Mouse (Mus musculus) forelimb bud, embryonic 11.5 days (tissue): ENCODE results near the gene Col5a1.

Experiments
- DNase-seq: peaks from one replicate; pipeline ENCODE4 v3.0.0-alpha.2; 2012; ENCODE audit warnings: low read depth, low spot score

The Col5a1 gene

GRCm38 (mm10) chr2:27969158-27969557 is 82.9 kb downstream of the Col5a1 start:
- DNase-seq: peak; percentile 37

DNA sequence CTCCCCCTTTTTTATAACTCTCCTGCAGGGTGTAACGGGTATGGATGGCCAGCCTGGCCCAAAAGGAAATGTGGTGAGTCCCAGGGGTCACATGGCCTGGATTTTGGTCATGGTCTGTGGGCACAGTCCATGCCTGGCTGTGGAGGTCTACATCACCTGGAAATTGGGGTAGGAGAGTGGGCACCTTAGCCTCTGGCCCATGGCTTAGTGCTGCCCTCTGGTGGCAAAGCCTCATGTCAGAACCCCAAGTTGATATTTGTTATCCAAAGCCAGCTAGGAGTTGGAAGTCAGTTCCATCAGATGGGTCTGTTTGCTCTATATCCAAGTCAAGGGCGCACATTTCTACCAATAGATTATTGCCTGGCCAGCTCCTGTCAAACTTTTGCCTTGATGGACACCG is 87.6 kb downstream of the Col5a1 start:
- DNase-seq: peak; percentile 69

GRCm38 (mm10) chr2:27975786-27976185 is 89.6 kb downstream of the Col5a1 start:
- DNase-seq: no peak

DNA sequence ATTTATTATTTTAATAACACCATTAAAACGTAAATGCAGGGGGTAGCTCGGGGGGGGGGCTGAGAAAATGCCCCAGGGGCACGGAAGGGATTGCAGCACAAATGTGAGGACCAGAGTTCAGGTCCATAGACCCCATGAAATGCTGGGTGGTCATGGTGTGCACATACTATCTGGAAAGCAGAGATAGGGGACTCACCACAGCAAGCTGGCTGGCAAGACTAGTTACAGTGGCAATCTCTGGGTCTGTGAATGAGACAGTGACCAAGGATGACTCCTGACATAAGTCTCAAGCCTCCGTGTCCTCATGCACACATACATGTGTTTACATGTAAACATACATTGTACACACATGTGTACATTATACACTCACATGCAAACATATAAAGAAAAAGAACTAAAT is 90.3 kb downstream of the Col5a1 start:
- no peak for DNase-seq

GRCm38 (mm10) chr2:27981066-27981465 is 94.8 kb downstream of the Col5a1 start:
- DNase-seq: no peak

DNA sequence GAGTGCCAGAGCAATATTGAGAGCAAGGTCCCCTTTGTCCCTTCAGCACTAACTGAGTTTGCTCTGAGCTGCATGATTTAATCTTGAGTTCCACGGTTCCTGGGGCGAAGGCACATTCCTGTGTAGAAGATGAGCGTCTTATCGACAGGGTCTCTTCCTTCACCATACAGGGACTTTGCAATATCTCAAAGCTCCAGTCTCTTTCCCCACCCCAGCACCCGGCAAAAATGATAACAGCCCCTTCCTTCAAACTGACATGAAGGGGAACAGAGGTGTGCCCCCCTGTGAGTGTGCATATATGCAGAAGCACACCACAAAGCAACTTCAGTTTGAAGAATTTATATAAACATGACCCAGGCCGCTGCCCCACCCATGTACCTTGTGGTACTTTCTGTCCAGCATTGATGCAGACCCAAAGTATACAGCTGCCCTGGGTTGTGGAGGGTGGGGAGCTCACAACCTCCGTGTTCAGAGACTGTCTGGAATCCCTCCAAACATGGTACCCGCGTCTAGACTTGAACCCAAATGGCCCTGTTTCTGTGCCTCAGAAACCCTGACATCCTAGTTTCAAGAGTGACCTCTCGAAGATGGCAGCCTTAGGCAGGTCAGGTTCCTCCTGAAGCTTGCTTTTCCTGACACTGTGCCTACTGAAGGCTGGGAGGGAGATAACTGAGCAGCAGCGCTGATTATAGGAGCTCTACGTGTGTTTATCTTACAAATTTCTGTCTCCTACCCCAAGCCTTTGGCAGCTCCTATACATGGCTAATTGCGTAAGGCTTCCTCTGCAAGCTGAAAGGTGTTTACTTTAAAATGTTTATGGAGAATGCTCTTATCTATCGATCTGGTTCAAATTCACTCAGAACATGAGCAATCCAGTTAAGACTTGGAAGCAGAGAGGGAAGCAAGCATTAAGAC is 95.7 kb downstream of the Col5a1 start:
- no peak for DNase-seq

DNA sequence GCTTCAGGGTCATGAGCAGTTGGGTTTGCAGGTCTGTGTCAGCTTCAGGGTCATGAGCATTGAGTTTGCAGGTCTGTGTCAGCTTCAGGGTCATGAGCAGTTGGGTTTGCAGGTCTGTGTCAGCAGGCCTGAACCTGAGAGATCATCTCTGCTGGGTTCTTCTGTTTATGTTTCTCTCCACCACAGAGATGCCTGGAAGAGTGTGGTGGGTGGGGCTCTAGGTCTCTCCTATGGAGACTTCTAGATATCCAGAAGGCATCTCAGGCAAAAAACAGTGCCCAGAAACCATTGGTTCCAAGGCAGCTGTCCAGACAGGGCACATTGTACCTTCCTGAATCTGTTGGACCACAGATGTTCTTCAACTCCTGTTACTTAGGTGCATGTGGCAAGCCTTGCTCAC is 96.9 kb downstream of the Col5a1 start:
- no peak for DNase-seq

DNA sequence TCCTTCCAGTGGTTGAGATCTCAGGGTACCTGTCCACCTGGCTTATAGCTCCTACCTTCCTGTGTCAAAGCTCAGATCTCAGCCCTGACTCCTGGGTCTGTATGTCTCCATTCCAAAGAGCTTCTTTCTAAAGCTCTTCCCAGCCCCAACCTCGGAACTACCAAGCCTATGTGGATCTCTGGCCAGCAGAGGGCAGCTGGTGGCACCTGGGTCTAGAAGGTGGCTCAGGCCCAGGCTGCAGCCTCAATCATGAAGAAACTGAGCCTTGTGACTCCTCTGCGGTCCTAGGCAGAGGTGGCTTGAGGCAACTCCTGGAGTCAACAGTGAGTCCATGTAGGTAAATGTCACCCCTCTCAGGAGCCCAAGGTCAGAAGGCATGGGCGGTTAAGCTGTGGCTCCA is 97.7 kb downstream of the Col5a1 start:
- no peak for DNase-seq

- DNase-seq: no peak
Observed at GRCm38 (mm10) chr2:27986751-27987150, 100.5 kb downstream of the Col5a1 start.

DNA sequence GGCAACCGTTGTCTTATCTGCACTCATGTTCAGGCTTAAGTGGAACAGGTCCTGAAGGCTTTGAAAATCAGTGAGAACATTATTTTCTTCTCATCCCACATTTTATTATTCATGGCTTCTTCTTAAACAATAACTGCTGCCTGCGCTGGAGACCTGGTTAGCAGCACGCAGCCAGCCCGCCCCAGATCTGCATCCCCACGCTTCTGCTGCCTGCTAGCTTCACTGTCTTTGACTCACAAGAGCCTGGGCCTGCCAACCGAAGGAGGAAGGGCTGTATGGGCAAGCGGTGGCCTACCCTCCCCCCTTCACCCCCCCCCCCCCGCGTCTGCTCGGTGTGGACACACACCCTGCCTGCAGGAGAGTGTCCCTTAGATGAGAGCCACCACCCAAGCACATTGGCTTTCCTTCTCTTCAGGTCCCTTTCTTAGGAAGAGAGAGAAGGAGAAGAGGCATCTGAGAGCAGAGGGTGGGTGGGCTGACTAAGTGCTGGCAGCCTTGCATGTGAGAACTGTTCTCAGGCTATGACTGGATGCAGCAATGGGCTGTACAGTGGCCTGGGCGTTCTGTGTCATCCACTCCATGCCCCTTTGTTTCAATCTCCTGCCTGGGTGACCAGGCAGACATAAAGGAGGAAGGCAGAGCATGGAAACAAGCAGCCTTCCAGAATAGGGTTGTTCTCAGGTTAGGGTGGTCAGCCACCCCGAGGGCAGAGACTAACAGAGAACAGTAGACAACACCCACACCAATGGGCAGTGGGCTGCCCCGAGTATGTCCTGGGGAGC is 104.4 kb downstream of the Col5a1 start:
- no peak for DNase-seq

DNA sequence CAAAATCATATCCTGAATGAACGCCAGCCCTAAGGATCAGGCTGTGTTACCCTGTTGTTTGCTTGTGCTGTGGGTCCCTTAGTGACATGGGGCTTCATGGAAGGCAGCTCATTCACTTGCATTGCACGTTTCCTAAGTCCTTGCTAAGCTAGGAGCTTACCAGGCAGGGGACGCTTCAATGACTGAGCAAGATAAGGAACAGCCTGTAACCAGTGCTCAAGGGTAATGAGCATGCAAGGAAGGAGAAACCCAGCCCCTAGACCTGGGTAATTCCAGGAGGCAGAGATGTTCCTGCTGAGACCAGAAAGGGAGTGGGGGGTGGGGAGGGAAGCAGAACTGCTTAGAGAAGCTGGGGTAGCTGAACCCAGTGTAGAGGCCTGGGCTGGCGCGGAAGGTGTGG is 107.2 kb downstream of the Col5a1 start:
- DNase-seq: no peak

- DNase-seq: no peak
Observed at GRCm38 (mm10) chr2:27999996-28000583, 113.9 kb downstream of the Col5a1 start.

GRCm38 (mm10) chr2:28000660-28001059 is 114.4 kb downstream of the Col5a1 start:
- no peak for DNase-seq

DNA sequence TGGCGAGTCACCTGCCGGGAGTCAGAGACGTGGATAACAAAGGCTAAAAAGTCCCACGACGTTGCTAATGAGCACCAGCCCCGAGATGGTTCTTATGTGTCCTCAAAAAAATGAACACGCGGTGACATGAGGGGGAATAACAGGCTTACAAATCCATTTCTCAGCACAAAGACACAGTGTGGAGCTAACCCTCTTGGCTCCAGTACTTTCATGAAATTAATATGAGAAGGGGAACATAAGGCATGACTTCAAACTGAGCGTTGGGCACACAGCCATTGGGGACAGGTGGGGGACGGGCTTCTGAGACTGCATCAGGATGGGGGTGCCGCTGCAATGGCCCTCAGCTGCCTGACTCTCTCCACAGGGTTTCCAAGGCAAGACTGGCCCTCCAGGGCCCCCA is 115.0 kb downstream of the Col5a1 start:
- no peak for DNase-seq

GRCm38 (mm10) chr2:28005187-28005586 is 119.0 kb downstream of the Col5a1 start:
- no peak for DNase-seq

- DNase-seq: no peak
Observed at GRCm38 (mm10) chr2:28008261-28008660, 122.0 kb downstream of the Col5a1 start.

GRCm38 (mm10) chr2:28012367-28012766 is 126.1 kb downstream of the Col5a1 start:
- no peak for DNase-seq

- DNase-seq: no peak
Observed at GRCm38 (mm10) chr2:28014778-28015177, 128.6 kb downstream of the Col5a1 start.

GRCm38 (mm10) chr2:28024416-28024815 is 138.2 kb downstream of the Col5a1 start:
- DNase-seq: no peak

GRCm38 (mm10) chr2:28025776-28026175 is 139.6 kb downstream of the Col5a1 start:
- DNase-seq: no peak

DNA sequence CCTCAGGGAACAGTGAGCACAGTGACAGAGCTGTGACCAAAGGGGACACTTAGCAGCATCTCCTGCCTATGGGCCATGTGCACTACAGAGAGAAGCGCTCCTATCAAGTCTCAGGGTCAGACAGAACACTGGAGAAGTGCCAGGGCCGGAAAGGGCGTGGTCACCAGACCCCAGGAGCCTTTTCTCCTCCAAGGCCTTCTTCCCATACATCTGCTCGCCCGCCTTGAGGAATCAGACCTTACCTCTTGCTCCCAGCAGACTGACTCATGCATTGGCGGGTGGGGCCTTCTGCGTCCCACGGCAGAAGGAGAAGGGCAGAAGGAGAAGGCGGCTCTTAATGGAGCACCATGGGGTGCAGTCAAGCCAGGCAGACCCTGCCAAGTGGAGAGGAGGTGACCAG is 145.6 kb downstream of the Col5a1 start:
- no peak for DNase-seq

DNA sequence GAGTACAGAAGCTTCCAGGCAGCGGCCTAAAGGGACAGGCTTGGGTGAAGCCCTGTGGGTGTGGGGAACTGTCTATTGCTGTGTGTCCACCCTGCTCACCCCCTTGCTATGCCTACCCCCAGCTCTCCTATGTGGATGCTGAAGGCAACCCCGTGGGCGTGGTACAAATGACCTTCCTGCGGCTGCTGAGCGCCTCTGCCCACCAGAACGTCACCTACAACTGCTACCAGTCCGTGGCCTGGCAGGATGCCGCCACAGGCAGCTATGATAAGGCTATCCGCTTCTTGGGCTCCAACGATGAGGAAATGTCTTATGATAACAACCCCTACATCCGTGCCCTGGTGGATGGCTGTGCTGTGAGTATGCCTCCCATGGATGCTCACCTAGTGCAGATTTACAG is 146.2 kb downstream of the Col5a1 start:
- DNase-seq: no peak
